Mouse (Mus musculus): ENCODE measurements around the gene Cdkl5. TPM values are rescaled to one million over a fixed set of nuclear protein-coding genes. Genes with fewer than 3 reads are reported as not detected.
"Not testable (repeated sequence)": the region's sequence is repeated elsewhere in the genome, so short reads cannot be mapped to it uniquely, and the experiment has no call there.

The Cdkl5 gene
- polyA plus RNA-seq, 1 experiment from 2014 or later = 2.9 TPM

- peaks cover 95% of the 10 kb centered on the region for H3K27me3 ChIP-seq (ENCODE audit: low read depth, poor library complexity, severe bottlenecking)
- no peak for DNase-seq (ENCODE audit: low spot score)
- 0 out of 2 replicates have a peak, but pooled peaks cover 6% of the 10 kb centered on the region for H3K36me3 ChIP-seq
- no peaks in the 10 kb centered on the region for H3K4me1 ChIP-seq
- no peaks in the 10 kb centered on the region for H3K9me3 ChIP-seq (replicated peaks)
- WGBS = 90% methylated on average over 2 of the region's 2 CpGs
- no peak overlapping the region for H3K27ac ChIP-seq (replicated peaks)
- H3K4me3 ChIP-seq = no peak overlapping the region
These were observed 93.4 kb downstream of the Cdkl5 start for GRCm38 (mm10) chrX:160901118-160901517.

GRCm38 (mm10) chrX:160892077-160892476 is 102.4 kb downstream of the Cdkl5 start:
- no peak overlapping the region for H3K27ac ChIP-seq (replicated peaks)
- H3K4me3 ChIP-seq = no peak overlapping the region
- H3K36me3 ChIP-seq = no peaks in the 10 kb centered on the region
- peaks cover 97% of the 10 kb centered on the region for H3K27me3 ChIP-seq (ENCODE audit: low read depth, poor library complexity, severe bottlenecking)
- WGBS = 71% methylated on average over 1 of the region's 1 CpGs
- H3K9me3 ChIP-seq (replicated peaks) = no peaks in the 10 kb centered on the region
- H3K4me1 ChIP-seq = no peaks in the 10 kb centered on the region
- no peak for DNase-seq (ENCODE audit: low spot score)

GRCm38 (mm10) chrX:160886301-160886700 is 108.2 kb downstream of the Cdkl5 start:
- Histone ChIP-seq H3K36me3 (no peaks in the 10 kb centered on the region), H3K4me1 (no peaks in the 10 kb centered on the region), H3K9me3 (replicated peaks) (no peaks in the 10 kb centered on the region), H3K27ac (replicated peaks) (no peak overlapping the region), H3K27me3 (ENCODE audit: low read depth, poor library complexity, severe bottlenecking) (peaks cover 97% of the 10 kb centered on the region), H3K4me3 (no peak overlapping the region)
- WGBS = 96% methylated on average over 2 of the region's 2 CpGs
- DNase-seq (ENCODE audit: low spot score) = no peak

GRCm38 (mm10) chrX:160866576-160866975 is 127.9 kb downstream of the Cdkl5 start:
- Histone ChIP-seq H3K4me3 (no peak overlapping the region), H3K27me3 (ENCODE audit: low read depth, poor library complexity, severe bottlenecking) (peaks cover 99% of the 10 kb centered on the region), H3K36me3 (no peaks in the 10 kb centered on the region), H3K27ac (replicated peaks) (no peak overlapping the region), H3K9me3 (replicated peaks) (no peaks in the 10 kb centered on the region), H3K4me1 (peaks cover 25% of the 10 kb centered on the region)
- WGBS = 83% methylated on average over 4 of the region's 4 CpGs
- DNase-seq (ENCODE audit: low spot score) = no peak

GRCm38 (mm10) chrX:160865022-160865421 is 129.5 kb downstream of the Cdkl5 start:
- Histone ChIP-seq H3K27ac (replicated peaks) (no peak overlapping the region), H3K4me1 (peaks cover 25% of the 10 kb centered on the region), H3K27me3 (ENCODE audit: low read depth, poor library complexity, severe bottlenecking) (peaks cover 98% of the 10 kb centered on the region), H3K9me3 (replicated peaks) (no peaks in the 10 kb centered on the region), H3K4me3 (no peak overlapping the region), H3K36me3 (no peaks in the 10 kb centered on the region)
- no peak for DNase-seq (ENCODE audit: low spot score)
- 48% methylated on average over 4 of the region's 4 CpGs for WGBS

GRCm38 (mm10) chrX:160863689-160864383 is 130.7 kb downstream of the Cdkl5 start:
- 59% methylated on average over 4 of the region's 4 CpGs for WGBS
- peak; percentile 12 for DNase-seq (ENCODE audit: low spot score)
- no peak overlapping the region for H3K4me3 ChIP-seq
- H3K9me3 ChIP-seq (replicated peaks) = no peaks in the 10 kb centered on the region
- peak overlapping the region; percentile 63; the same call in 1 of the 2 replicates for H3K27ac ChIP-seq (replicated peaks)
- peaks cover 25% of the 10 kb centered on the region for H3K4me1 ChIP-seq
- peaks cover 96% of the 10 kb centered on the region for H3K27me3 ChIP-seq (ENCODE audit: low read depth, poor library complexity, severe bottlenecking)
- H3K36me3 ChIP-seq = no peaks in the 10 kb centered on the region

- Histone ChIP-seq H3K27me3 (ENCODE audit: low read depth, poor library complexity, severe bottlenecking) (peaks cover 98% of the 10 kb centered on the region), H3K4me1 (no peaks in the 10 kb centered on the region), H3K36me3 (peaks cover 15% of the 10 kb centered on the region), H3K4me3 (no peak overlapping the region), H3K27ac (replicated peaks) (no peak overlapping the region), H3K9me3 (replicated peaks) (no peaks in the 10 kb centered on the region)
- no peak for DNase-seq (ENCODE audit: low spot score)
- whole genome bisulfite sequencing = 88% methylated on average over 7 of the region's 7 CpGs
These were observed 186.3 kb downstream of the Cdkl5 start for GRCm38 (mm10) chrX:160808226-160808625.

- no peak overlapping the region for H3K4me3 ChIP-seq
- H3K9me3 ChIP-seq (replicated peaks) = no peaks in the 10 kb centered on the region
- no peak for DNase-seq (ENCODE audit: low spot score)
- 82% methylated on average over 4 of the region's 4 CpGs for WGBS
- H3K27me3 ChIP-seq (ENCODE audit: low read depth, poor library complexity, severe bottlenecking) = peaks cover 98% of the 10 kb centered on the region
- no peaks in the 10 kb centered on the region for H3K4me1 ChIP-seq
- H3K36me3 ChIP-seq = peaks cover 11% of the 10 kb centered on the region; the same call in 1 of the 2 replicates
- no peak overlapping the region for H3K27ac ChIP-seq (replicated peaks)
These were observed 189.9 kb downstream of the Cdkl5 start for GRCm38 (mm10) chrX:160804409-160805150.

GRCm38 (mm10) chrX:160794920-160795319 is 199.6 kb downstream of the Cdkl5 start:
- Histone ChIP-seq H3K27ac (replicated peaks) (no peak overlapping the region), H3K9me3 (replicated peaks) (no peaks in the 10 kb centered on the region)

GRCm38 (mm10) chrX:160782276-160782675 is 212.2 kb downstream of the Cdkl5 start:
- Histone ChIP-seq H3K27me3 (ENCODE audit: low read depth, poor library complexity, severe bottlenecking) (peaks cover 96% of the 10 kb centered on the region), H3K27ac (replicated peaks) (no peak overlapping the region), H3K4me3 (no peak overlapping the region), H3K36me3 (no peaks in the 10 kb centered on the region), H3K9me3 (replicated peaks) (no peaks in the 10 kb centered on the region), H3K4me1 (no peaks in the 10 kb centered on the region)
- DNase-seq (ENCODE audit: low spot score) = no peak
- 82% methylated on average over 5 of the region's 5 CpGs for WGBS

More at GRCm38 (mm10) chrX:160794920-160795319, 199.6 kb downstream of the Cdkl5 start:
- Histone ChIP-seq H3K27me3 (ENCODE audit: low read depth, poor library complexity, severe bottlenecking) (peaks cover 97% of the 10 kb centered on the region), H3K4me1 (no peaks in the 10 kb centered on the region), H3K4me3 (no peak overlapping the region), H3K36me3 (no peaks in the 10 kb centered on the region)
- no peak for DNase-seq (ENCODE audit: low spot score)
- WGBS = 85% methylated on average over 4 of the region's 4 CpGs

- no peaks in the 10 kb centered on the region for H3K36me3 ChIP-seq
- 24% methylated on average over 1 of the region's 1 CpGs for WGBS
- H3K4me3 ChIP-seq = no peak overlapping the region
- no peak for DNase-seq (ENCODE audit: low spot score)
- no peak overlapping the region for H3K27ac ChIP-seq (replicated peaks)
- peaks cover 93% of the 10 kb centered on the region for H3K27me3 ChIP-seq (ENCODE audit: low read depth, poor library complexity, severe bottlenecking)
- H3K9me3 ChIP-seq (replicated peaks) = no peaks in the 10 kb centered on the region
- no peaks in the 10 kb centered on the region for H3K4me1 ChIP-seq
These were observed 221.5 kb downstream of the Cdkl5 start for GRCm38 (mm10) chrX:160773033-160773432.

- WGBS = 92% methylated on average over 5 of the region's 5 CpGs
- not testable (repeated sequence) for H3K9me3 ChIP-seq (replicated peaks); H3K4me1 ChIP-seq; DNase-seq (ENCODE audit: low spot score); H3K36me3 ChIP-seq; H3K4me3 ChIP-seq; H3K27ac ChIP-seq (replicated peaks)
- peaks cover 97% of the 10 kb centered on the region for H3K27me3 ChIP-seq (ENCODE audit: low read depth, poor library complexity, severe bottlenecking)
These were observed 224.9 kb downstream of the Cdkl5 start for GRCm38 (mm10) chrX:160769622-160770021.

- Histone ChIP-seq H3K4me3 (no peak within 1 kb of the TSS), H3K36me3 (no peaks in the 10 kb centered on the region)
These were observed 226.8 kb downstream of the Cdkl5 start, which contains the start of gene Rs1 for GRCm38 (mm10) chrX:160767713-160768112. TSS of gene Rs1 (plus strand) at chrX:160768013.

More at GRCm38 (mm10) chrX:160767713-160768112, 226.8 kb downstream of the Cdkl5 start, which contains the start of gene Rs1:
- DNase-seq (ENCODE audit: low spot score) = no peak
- Histone ChIP-seq H3K9me3 (replicated peaks) (no peaks in the 10 kb centered on the region), H3K27ac (replicated peaks) (no peak within 1 kb of the TSS), H3K4me1 (peaks cover 3% of the 10 kb centered on the region; the same call in 1 of the 2 replicates), H3K27me3 (ENCODE audit: low read depth, poor library complexity, severe bottlenecking) (peaks cover 94% of the 10 kb centered on the region)
- WGBS = 86% methylated on average over 2 of the region's 2 CpGs

Data from midbrain, embryonic 10.5 days (tissue).